Mouse (Mus musculus): Measurements from ENCODE around the gene Mesd. TPM values are rescaled to one million over a fixed set of nuclear protein-coding genes. Genes with fewer than 3 reads are reported as not detected.

Gene Mesd
- total RNA-seq, 2 experiments from 2014 or later, result 20.9 to 25.9 TPM

GRCm38 (mm10) chr7:83902296-83903145, 18.3 kb downstream of the Mesd start:
- DNase-seq, result no peak
- intact Hi-C loops (cut with DNase I), result no loop called here

- intact Hi-C loops (cut with DNase I), result no loop called here
- no peak for DNase-seq
These were observed 20.6 kb downstream of the Mesd start for GRCm38 (mm10) chr7:83904831-83905230.

DNA sequence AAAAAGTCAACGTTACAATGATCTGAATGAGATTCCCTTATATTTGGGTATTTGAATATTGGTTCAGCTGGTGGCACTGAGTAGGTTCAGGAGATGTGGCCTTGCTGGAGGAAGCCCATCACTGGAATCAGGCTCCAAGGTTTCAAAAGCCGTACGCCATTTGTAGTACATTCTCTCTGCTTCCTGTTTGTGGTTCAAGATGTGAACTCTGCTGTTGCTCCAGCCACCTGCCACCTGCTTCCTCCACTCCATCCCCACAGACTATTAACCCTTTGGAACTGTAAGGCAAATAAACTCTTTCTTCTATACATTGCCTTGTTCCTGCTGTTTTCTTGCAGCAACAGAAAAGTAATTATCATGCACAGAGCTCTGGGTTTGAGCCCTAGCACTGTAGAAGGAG, 27.6 kb downstream of the Mesd start:
- DNase-seq, result no peak
- intact Hi-C loops (cut with DNase I), result no loop called here

GRCm38 (mm10) chr7:83913405-83913932, 29.2 kb downstream of the Mesd start:
- no peak for DNase-seq
- intact Hi-C loops (cut with DNase I), result no loop called here

DNA sequence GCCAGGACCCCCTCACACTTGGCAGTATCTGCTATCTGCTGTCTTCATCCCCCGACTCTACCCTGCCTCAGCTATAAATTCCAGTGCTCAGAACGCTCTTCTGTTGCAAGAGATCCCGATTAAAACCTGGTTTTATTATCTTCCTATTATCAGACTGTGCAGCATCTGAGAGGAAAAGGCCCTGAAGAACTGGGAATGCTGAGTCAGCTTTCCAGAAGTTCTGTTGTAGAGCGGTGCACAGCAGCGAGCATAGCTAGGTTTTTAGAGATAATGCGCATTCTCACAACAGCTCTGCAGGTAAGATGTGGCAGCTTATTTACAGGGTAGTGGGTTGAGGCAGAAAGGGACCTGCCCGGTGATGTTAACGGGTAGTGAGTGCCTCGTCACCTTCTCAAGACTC, 29.7 kb downstream of the Mesd start:
- no peak for DNase-seq

GRCm38 (mm10) chr7:83914566-83914965, 30.3 kb downstream of the Mesd start:
- intact Hi-C loops (cut with DNase I), result loop anchor here (1.0 kb wide), 2 partner anchors 172 to 358 kb away; partner anchors contain the start of gene Cemip
- peak; percentile 66 to 69 for DNase-seq

More for the DNA sequence above, 29.7 kb downstream of the Mesd start:
- intact Hi-C loops (cut with DNase I), result loop anchor here (1.0 kb wide), 2 partner anchors 172 to 358 kb away; partner anchors contain the start of gene Cemip

GRCm38 (mm10) chr7:83920241-83920640, 36.0 kb downstream of the Mesd start:
- no peak for DNase-seq
- intact Hi-C loops (cut with DNase I), result no loop called here

- intact Hi-C loops (cut with DNase I), result no loop called here
- DNase-seq, result no peak
These were observed 37.4 kb downstream of the Mesd start for GRCm38 (mm10) chr7:83921637-83922036.

GRCm38 (mm10) chr7:83939017-83939721, 54.9 kb downstream of the Mesd start:
- intact Hi-C loops (cut with DNase I), result no loop called here
- no peak for DNase-seq

GRCm38 (mm10) chr7:83940136-83940535, 55.9 kb downstream of the Mesd start:
- DNase-seq, result no peak
- intact Hi-C loops (cut with DNase I), result no loop called here

DNA sequence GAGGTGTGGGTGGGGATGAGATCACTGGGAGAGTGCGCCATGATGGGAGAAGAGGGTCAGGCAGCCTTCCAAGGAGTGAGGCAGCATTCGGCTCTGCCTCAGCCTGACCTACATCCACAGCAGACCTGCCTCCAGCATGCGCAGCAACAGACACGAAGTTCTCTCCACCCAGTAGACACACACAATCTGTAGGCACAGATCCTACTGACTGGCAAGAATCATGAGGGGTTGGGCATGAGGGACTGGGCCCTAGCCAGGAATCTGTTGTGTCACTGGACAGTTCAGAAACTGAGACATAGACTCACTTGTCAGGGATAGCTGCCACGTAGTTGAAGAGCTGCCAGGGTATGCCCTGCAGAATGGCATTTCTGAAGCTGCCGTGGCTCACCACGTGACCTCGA, 57.4 kb downstream of the Mesd start:
- DNase-seq, result peak in 1 of 2 experiments; percentile 26

GRCm38 (mm10) chr7:83948743-83949142, 64.5 kb downstream of the Mesd start:
- intact Hi-C loops (cut with DNase I), result no loop called here
- DNase-seq, result no peak

More for the DNA sequence above, 57.4 kb downstream of the Mesd start:
- intact Hi-C loops (cut with DNase I), result no loop called here

DNA sequence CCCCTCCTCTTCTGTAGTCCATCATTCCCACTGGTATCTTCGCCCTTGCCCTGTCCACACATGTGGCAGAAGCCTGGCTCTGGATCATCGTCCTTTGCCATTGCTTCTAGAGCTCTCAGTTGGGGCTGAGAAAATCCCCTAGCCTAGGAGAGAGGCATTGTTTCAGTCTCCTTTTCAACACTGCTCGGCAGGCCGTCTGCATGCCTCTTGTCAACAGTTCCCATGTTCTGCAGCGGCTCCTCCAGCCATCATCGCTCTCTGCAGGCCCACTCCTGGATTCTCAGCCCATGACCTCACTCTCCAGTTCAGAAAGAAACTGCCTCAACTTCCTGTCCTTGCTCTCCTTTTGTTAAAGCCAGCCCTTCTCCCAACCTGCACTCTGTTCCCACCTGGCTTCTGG, 65.4 kb downstream of the Mesd start:
- no peak for DNase-seq
- intact Hi-C loops (cut with DNase I), result no loop called here

Other genes starting within 250 kb of the Mesd start
- gene Il16, start 138.7 kb upstream of the Mesd start, total RNA-seq (2021), result 1 to 10 TPM; 2.4 to 3.1 TPM
- not detected for gene Cfap161, start 89.6 kb upstream of the Mesd start, total RNA-seq (2021)
- 1 to 10 TPM; 2.1 to 2.6 TPM for gene Tlnrd1, start 161 bp upstream of the Mesd start, total RNA-seq (2021)
- under 1 TPM in 1 of 2 experiments, not detected in 1; 0.05 TPM for gene Cemip, start 202.0 kb downstream of the Mesd start, total RNA-seq (2021)